Mouse (Mus musculus): Measurements from ENCODE around the gene Gdpd3.
A peak's percentile ranks its signal among the peaks of the same experiment; 100 is the strongest.
"Not testable (repeated sequence)": the region's sequence is repeated elsewhere in the genome, so short reads cannot be mapped to it uniquely, and the experiment has no call there.

The Gdpd3 gene

GRCm38 (mm10) chr7:126766201-126766600, at the start of gene Gdpd3:
TSS of gene Gdpd3 (plus strand) at chr7:126766334.
- DNase-seq (ENCODE audit: low spot score in 2 of 2) = no peak

GRCm38 (mm10) chr7:126717566-126717965, 48.6 kb upstream of the Gdpd3 start:
- DNase-seq (ENCODE audit: low spot score in 2 of 2) = no peak

GRCm38 (mm10) chr7:126718787-126719337, 47.3 kb upstream of the Gdpd3 start:
- DNase-seq (ENCODE audit: low spot score in 2 of 2) = no peak

GRCm38 (mm10) chr7:126721635-126722034, 44.5 kb upstream of the Gdpd3 start:
- no peak for DNase-seq (ENCODE audit: low spot score in 2 of 2)

GRCm38 (mm10) chr7:126725077-126725476, 41.1 kb upstream of the Gdpd3 start:
- DNase-seq (ENCODE audit: low spot score in 2 of 2) = no peak

GRCm38 (mm10) chr7:126725667-126726066, 40.5 kb upstream of the Gdpd3 start:
- DNase-seq (ENCODE audit: low spot score in 2 of 2) = no peak

- DNase-seq (ENCODE audit: low spot score in 2 of 2) = not testable (repeated sequence)
Measured at GRCm38 (mm10) chr7:126730256-126730789, 35.8 kb upstream of the Gdpd3 start.

- DNase-seq (ENCODE audit: low spot score in 2 of 2) = no peak
Measured at GRCm38 (mm10) chr7:126736122-126736521, 30.0 kb upstream of the Gdpd3 start.

GRCm38 (mm10) chr7:126739551-126739950, 26.6 kb upstream of the Gdpd3 start:
- no peak for DNase-seq (ENCODE audit: low spot score in 2 of 2)

GRCm38 (mm10) chr7:126740132-126740735, 25.9 kb upstream of the Gdpd3 start:
- no peak for DNase-seq (ENCODE audit: low spot score in 2 of 2)

GRCm38 (mm10) chr7:126740977-126741376, 25.2 kb upstream of the Gdpd3 start:
- DNase-seq (ENCODE audit: low spot score in 2 of 2) = no peak

GRCm38 (mm10) chr7:126741452-126741851, 24.7 kb upstream of the Gdpd3 start:
- no peak for DNase-seq (ENCODE audit: low spot score in 2 of 2)

GRCm38 (mm10) chr7:126741964-126742482, 24.1 kb upstream of the Gdpd3 start:
- DNase-seq (ENCODE audit: low spot score in 2 of 2) = no peak

GRCm38 (mm10) chr7:126746066-126746465, 20.1 kb upstream of the Gdpd3 start:
- no peak for DNase-seq (ENCODE audit: low spot score in 2 of 2)

- DNase-seq (ENCODE audit: low spot score in 2 of 2) = no peak
Measured at GRCm38 (mm10) chr7:126746798-126747197, 19.3 kb upstream of the Gdpd3 start.

GRCm38 (mm10) chr7:126748824-126749223, 17.3 kb upstream of the Gdpd3 start:
- no peak for DNase-seq (ENCODE audit: low spot score in 2 of 2)

- no peak for DNase-seq (ENCODE audit: low spot score in 2 of 2)
Measured at GRCm38 (mm10) chr7:126749582-126750343, 16.4 kb upstream of the Gdpd3 start.

GRCm38 (mm10) chr7:126754866-126755265, 11.3 kb upstream of the Gdpd3 start:
- peak in 1 of 2 experiments; percentile 64 for DNase-seq (ENCODE audit: low spot score in 2 of 2)

- no peak for DNase-seq (ENCODE audit: low spot score in 2 of 2)
Measured at GRCm38 (mm10) chr7:126758539-126758938, 7.6 kb upstream of the Gdpd3 start.

GRCm38 (mm10) chr7:126759050-126759671, 7.0 kb upstream of the Gdpd3 start, which contains the start of gene Mapk3:
TSS of gene Mapk3 (plus strand) at chr7:126759601.
- DNase-seq (ENCODE audit: low spot score in 2 of 2) = peak; percentile 86 to 89

GRCm38 (mm10) chr7:126759672-126760390, 6.3 kb upstream of the Gdpd3 start:
- DNase-seq (ENCODE audit: low spot score in 2 of 2) = no peak
